Mouse (Mus musculus): ENCODE results near the gene Tk1. TPM values are rescaled to one million over a fixed set of nuclear protein-coding genes. Genes with fewer than 3 reads are reported as not detected.
A peak's percentile ranks its signal among the peaks of the same experiment; 100 is the strongest.

Tk1 gene
- polyA plus RNA-seq (2017; shearing (Covaris generic)), result 10 to 100 TPM; 52.4 to 88.7 TPM

- ATAC-seq, result peak; percentile 17
Observed at GRCm38 (mm10) chr11:117825333-117826101, at the start of gene Tk1, which contains the start of gene Afmid. Gene Tk1, minus strand, starts transcription at chr11:117826092. Gene Afmid, plus strand, starts transcription at chr11:117825924.

- ATAC-seq, result no peak
Observed at GRCm38 (mm10) chr11:117875681-117876080, 49.8 kb upstream of the Tk1 start.

- no peak for ATAC-seq
Observed at GRCm38 (mm10) chr11:117874419-117874818, 48.5 kb upstream of the Tk1 start.

GRCm38 (mm10) chr11:117872861-117873608, 47.1 kb upstream of the Tk1 start, which contains the start of gene Tha1:
Gene Tha1, minus strand, starts transcription at chr11:117873481.
- no peak for ATAC-seq

GRCm38 (mm10) chr11:117871911-117872584, 46.2 kb upstream of the Tk1 start:
- ATAC-seq, result peak; percentile 77

GRCm38 (mm10) chr11:117871376-117871775, 45.5 kb upstream of the Tk1 start:
- ATAC-seq, result no peak

GRCm38 (mm10) chr11:117870688-117871365, 44.9 kb upstream of the Tk1 start:
- ATAC-seq, result no peak

GRCm38 (mm10) chr11:117865988-117866387, 40.1 kb upstream of the Tk1 start:
- no peak for ATAC-seq

GRCm38 (mm10) chr11:117864805-117865204, 38.9 kb upstream of the Tk1 start:
- ATAC-seq, result no peak

GRCm38 (mm10) chr11:117863174-117863856, 37.4 kb upstream of the Tk1 start:
- ATAC-seq, result no peak

GRCm38 (mm10) chr11:117860601-117861000, 34.7 kb upstream of the Tk1 start, which contains the start of gene Tmem235:
Gene Tmem235, plus strand, starts transcription at chr11:117860752.
- ATAC-seq, result no peak

- ATAC-seq, result no peak
Observed at GRCm38 (mm10) chr11:117858392-117858791, 32.5 kb upstream of the Tk1 start.

GRCm38 (mm10) chr11:117857462-117857861, 31.6 kb upstream of the Tk1 start:
- no peak for ATAC-seq

GRCm38 (mm10) chr11:117855975-117856374, 30.1 kb upstream of the Tk1 start:
- no peak for ATAC-seq

GRCm38 (mm10) chr11:117855360-117855759, 29.5 kb upstream of the Tk1 start:
- ATAC-seq, result no peak

- ATAC-seq, result no peak
Observed at GRCm38 (mm10) chr11:117854241-117854640, 28.3 kb upstream of the Tk1 start.

GRCm38 (mm10) chr11:117852875-117853274, 27.0 kb upstream of the Tk1 start:
- ATAC-seq, result no peak

GRCm38 (mm10) chr11:117848985-117849671, 23.2 kb upstream of the Tk1 start, which contains the start of gene Birc5:
Gene Birc5, plus strand, starts transcription at chr11:117849251.
- ATAC-seq, result peak; percentile 72

GRCm38 (mm10) chr11:117848271-117848984, 22.5 kb upstream of the Tk1 start:
- ATAC-seq, result peak; percentile 77

GRCm38 (mm10) chr11:117847593-117848215, 21.8 kb upstream of the Tk1 start:
- no peak for ATAC-seq
